Mouse (Mus musculus): ENCODE measurements around the gene Sohlh2. TPM values are rescaled to one million over a fixed set of nuclear protein-coding genes. Genes with fewer than 3 reads are reported as not detected.

The Sohlh2 gene
- total and polyA plus RNA-seq, 2 experiments from 2014 or later = not detected

DNA sequence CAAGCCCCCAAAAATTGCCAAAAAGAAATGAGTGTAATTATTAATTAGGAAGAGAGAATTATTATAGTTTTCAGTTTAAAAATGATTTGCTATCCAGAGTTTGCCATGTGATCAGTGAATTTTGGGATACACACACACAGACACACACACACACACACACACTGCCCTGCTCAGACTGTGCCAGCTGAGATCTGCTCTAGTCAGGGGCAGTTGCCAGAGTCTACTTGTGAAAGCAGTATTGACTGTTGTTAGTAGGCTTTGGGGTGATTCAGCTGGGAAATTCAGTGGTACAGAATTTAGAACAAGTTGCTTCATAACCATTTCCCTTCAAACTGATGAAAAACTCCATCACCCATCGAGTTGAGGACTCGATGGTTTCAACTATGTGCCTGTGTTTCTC, 34.7 kb upstream of the Sohlh2 start:
- H3K4me1 ChIP-seq (ENCODE audit: insufficient read depth, low read length) = no peaks in the 10 kb centered on the region
- no peak overlapping the region for H3K4me2 ChIP-seq (ENCODE audit: low read depth, low read length, poor library complexity, severe bottlenecking)
- TF ChIP-seq CTCF (IDR thresholded peaks at IDR 0.05) = no peak
- 75% methylated on average over 2 of the region's 2 CpGs for WGBS
- H3K27me3 ChIP-seq (ENCODE audit: insufficient read depth, low read length) = no peaks in the 10 kb centered on the region
- DNase-seq (ENCODE audit: low spot score) = no peak
- H3K27ac ChIP-seq (ENCODE audit: low read depth, low read length) = no peak overlapping the region
- H3K4me3 ChIP-seq (ENCODE audit: low read depth, low read length) = no peak overlapping the region
- no peaks in the 10 kb centered on the region for H3K36me3 ChIP-seq (ENCODE audit: insufficient read depth, low read length)
- no peak for ATAC-seq (ENCODE audit: low FRiP score)
- no peaks in the 10 kb centered on the region for H3K9me3 ChIP-seq (ENCODE audit: low read length)
- no peak overlapping the region for H3K9ac ChIP-seq (replicated peaks; ENCODE audit: low read length, poor library complexity, severe bottlenecking)

DNA sequence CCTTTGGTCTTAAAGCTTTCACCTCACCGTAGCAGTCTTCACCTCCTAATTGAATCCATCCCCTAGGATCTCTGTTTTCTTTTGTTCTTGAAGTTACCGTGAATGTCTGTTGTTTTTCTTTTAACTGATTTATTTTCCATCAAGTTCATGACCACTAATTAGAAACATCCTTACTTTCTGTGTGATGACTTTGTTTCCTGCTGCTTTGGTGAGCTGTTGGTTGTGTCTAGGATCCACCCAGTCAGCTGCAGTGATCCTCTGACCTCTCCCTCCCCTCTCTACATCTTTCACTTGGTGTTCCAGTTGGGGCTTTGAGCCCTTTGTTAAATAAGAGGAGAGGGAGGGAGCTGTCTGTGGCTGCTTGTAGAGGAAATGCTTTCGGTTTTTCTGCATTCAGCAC, 33.7 kb upstream of the Sohlh2 start:
- Histone ChIP-seq H3K27me3 (ENCODE audit: insufficient read depth, low read length) (no peaks in the 10 kb centered on the region), H3K9me3 (ENCODE audit: low read length) (no peaks in the 10 kb centered on the region), H3K4me3 (ENCODE audit: low read depth, low read length) (no peak overlapping the region), H3K4me1 (ENCODE audit: insufficient read depth, low read length) (no peaks in the 10 kb centered on the region), H3K36me3 (ENCODE audit: insufficient read depth, low read length) (no peaks in the 10 kb centered on the region), H3K9ac (replicated peaks; ENCODE audit: low read length, poor library complexity, severe bottlenecking) (no peak overlapping the region), H3K4me2 (ENCODE audit: low read depth, low read length, poor library complexity, severe bottlenecking) (no peak overlapping the region), H3K27ac (ENCODE audit: low read depth, low read length) (no peak overlapping the region)
- DNase-seq (ENCODE audit: low spot score) (no peak), ATAC-seq (ENCODE audit: low FRiP score) (no peak)
- TF ChIP-seq CTCF (IDR thresholded peaks at IDR 0.05) = no peak
- WGBS = 34% methylated on average over 3 of the region's 3 CpGs

DNA sequence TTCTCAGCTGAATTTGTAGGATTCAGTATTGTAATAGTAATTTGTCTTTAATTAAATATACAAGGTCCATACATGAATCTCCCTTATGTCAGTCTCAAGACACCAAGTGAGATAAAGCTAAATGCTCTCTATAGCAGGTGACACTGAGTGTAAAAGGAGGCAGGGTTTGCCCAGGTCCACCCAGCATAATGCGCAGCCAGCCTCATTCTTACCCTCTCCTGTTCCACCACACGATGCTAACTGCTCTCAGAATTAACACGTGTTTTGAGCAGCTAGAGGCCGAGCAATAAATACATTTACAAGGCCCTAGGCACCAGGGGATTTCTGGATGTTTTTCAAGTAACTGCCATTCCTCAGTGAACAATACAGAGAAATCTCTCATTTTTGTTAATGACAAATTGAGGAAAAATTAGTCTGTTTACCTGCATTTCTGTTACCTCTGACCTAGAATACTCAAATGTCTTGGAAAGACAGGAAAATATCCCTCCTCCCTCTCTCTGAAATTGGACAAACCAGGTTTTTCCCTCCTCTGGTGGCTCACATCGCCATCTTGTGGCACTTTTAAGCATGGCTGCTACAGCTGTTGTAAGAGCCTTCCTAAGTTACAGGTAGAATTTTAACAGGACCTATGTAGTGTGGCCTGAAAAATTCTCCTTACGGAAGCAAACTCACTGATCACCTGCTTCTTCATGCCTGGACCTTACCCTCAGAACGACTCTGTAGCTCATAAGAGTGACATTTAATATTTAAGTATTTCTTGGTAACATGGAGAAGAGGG, 30.0 kb upstream of the Sohlh2 start:
- ATAC-seq (ENCODE audit: low FRiP score) = peak; percentile 48; the same call in 1 of the 2 replicates
- Histone ChIP-seq H3K4me2 (ENCODE audit: low read depth, low read length, poor library complexity, severe bottlenecking) (no peak overlapping the region), H3K36me3 (ENCODE audit: insufficient read depth, low read length) (no peaks in the 10 kb centered on the region), H3K9ac (replicated peaks; ENCODE audit: low read length, poor library complexity, severe bottlenecking) (no peak overlapping the region), H3K27me3 (ENCODE audit: insufficient read depth, low read length) (no peaks in the 10 kb centered on the region), H3K9me3 (ENCODE audit: low read length) (no peaks in the 10 kb centered on the region), H3K27ac (ENCODE audit: low read depth, low read length) (no peak overlapping the region), H3K4me1 (ENCODE audit: insufficient read depth, low read length) (no peaks in the 10 kb centered on the region), H3K4me3 (ENCODE audit: low read depth, low read length) (no peak overlapping the region)
- TF ChIP-seq CTCF (IDR thresholded peaks at IDR 0.05) = peak; percentile 98
- DNase-seq (ENCODE audit: low spot score) = peak; percentile 84
- WGBS = 33% methylated on average over 7 of the region's 7 CpGs

DNA sequence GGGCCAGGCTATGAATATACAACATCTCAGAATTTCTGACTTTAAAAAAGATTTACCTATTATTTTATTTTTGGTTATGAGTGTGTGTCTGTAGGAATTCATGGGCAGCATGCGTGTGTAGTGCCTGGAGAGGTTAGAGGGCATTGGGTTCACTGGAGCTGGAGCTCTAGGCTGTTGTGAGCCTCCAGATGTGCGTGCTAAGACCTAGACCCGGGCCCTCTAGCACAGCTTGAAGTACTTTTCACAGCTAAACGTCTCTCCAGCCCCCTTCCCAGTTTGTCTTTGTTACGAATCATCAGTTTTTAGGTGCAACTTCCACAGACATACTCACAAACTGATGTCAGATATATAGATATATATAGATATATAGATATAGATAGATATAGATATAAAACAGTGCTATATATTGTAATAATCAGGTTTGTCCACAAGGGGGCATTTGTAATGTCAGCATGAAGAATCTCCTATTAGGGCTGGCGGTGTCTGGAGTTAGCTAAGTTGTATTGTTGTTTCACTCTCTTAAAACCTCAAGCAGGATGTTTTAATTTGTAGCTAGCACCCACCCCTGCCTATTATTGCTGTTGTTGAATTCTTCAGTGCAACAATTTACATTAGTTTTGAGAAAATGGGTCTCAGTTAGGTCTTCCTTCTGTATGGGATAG, 29.0 kb upstream of the Sohlh2 start:
- Histone ChIP-seq H3K27ac (ENCODE audit: low read depth, low read length) (no peak overlapping the region), H3K36me3 (ENCODE audit: insufficient read depth, low read length) (no peaks in the 10 kb centered on the region), H3K4me1 (ENCODE audit: insufficient read depth, low read length) (no peaks in the 10 kb centered on the region), H3K27me3 (ENCODE audit: insufficient read depth, low read length) (no peaks in the 10 kb centered on the region), H3K9me3 (ENCODE audit: low read length) (no peaks in the 10 kb centered on the region), H3K9ac (replicated peaks; ENCODE audit: low read length, poor library complexity, severe bottlenecking) (no peak overlapping the region), H3K4me3 (ENCODE audit: low read depth, low read length) (no peak overlapping the region), H3K4me2 (ENCODE audit: low read depth, low read length, poor library complexity, severe bottlenecking) (no peak overlapping the region)
- WGBS = 64% methylated on average over 6 of the region's 6 CpGs
- no peak for ATAC-seq (ENCODE audit: low FRiP score)
- peak; percentile 74 for TF ChIP-seq CTCF (IDR thresholded peaks at IDR 0.05)
- DNase-seq (ENCODE audit: low spot score) = peak; percentile 72

DNA sequence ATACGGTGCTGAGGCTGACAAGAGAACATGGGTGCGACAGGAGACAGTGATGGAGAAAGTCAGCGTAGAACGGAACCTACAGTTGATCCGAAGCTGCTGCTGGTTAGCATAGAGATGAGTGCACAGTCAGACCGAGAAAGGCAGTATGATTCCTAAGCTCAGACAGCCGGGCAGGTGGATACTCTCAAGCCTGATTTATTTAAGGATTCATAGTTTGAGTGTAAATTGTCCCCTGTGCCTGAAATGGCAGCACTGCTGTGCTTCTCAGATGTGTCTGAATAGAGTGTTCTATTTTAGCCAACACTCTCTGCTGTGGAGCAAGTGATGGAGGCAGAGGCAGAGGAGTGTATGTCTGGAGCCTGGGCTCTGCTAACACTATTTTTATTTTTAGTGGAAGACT, 27.7 kb upstream of the Sohlh2 start:
- no peak for ATAC-seq (ENCODE audit: low FRiP score)
- no peak overlapping the region for H3K4me2 ChIP-seq (ENCODE audit: low read depth, low read length, poor library complexity, severe bottlenecking)
- no peak overlapping the region for H3K9ac ChIP-seq (replicated peaks; ENCODE audit: low read length, poor library complexity, severe bottlenecking)
- no peak overlapping the region for H3K4me3 ChIP-seq (ENCODE audit: low read depth, low read length)
- H3K27me3 ChIP-seq (ENCODE audit: insufficient read depth, low read length) = no peaks in the 10 kb centered on the region
- TF ChIP-seq CTCF (IDR thresholded peaks at IDR 0.05) = no peak
- DNase-seq (ENCODE audit: low spot score) = no peak
- H3K27ac ChIP-seq (ENCODE audit: low read depth, low read length) = no peak overlapping the region
- H3K36me3 ChIP-seq (ENCODE audit: insufficient read depth, low read length) = no peaks in the 10 kb centered on the region
- 86% methylated on average over 7 of the region's 7 CpGs for WGBS
- H3K4me1 ChIP-seq (ENCODE audit: insufficient read depth, low read length) = no peaks in the 10 kb centered on the region
- H3K9me3 ChIP-seq (ENCODE audit: low read length) = no peaks in the 10 kb centered on the region

DNA sequence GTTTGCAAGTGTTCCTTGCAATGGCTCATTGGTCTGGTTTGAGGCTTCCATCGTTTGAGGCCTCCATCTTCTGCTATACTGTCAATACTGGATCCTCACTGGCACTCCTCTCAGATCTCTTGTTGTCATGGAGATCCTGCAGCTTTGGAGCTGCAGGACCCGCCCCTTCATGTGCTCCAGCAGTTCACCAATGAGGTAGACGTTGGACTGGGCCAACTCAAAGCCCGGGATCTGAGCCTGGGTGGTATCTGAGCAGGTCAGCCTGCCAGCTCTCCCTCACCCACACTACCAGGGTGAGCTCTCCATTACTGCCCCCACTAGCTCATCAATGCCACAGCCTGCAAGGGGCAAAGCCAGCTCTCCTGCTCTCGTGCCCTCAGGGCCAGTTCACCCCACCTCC, 24.4 kb upstream of the Sohlh2 start:
- H3K4me1 ChIP-seq (ENCODE audit: insufficient read depth, low read length) = no peaks in the 10 kb centered on the region; the same call in 1 of the 2 replicates
- no peak overlapping the region for H3K27ac ChIP-seq (ENCODE audit: low read depth, low read length)
- ATAC-seq (ENCODE audit: low FRiP score) (peak; percentile 61), DNase-seq (ENCODE audit: low spot score) (peak; percentile 45)
- no peak for TF ChIP-seq CTCF (IDR thresholded peaks at IDR 0.05)
- H3K4me3 ChIP-seq (ENCODE audit: low read depth, low read length) = no peak overlapping the region
- no peaks in the 10 kb centered on the region for H3K36me3 ChIP-seq (ENCODE audit: insufficient read depth, low read length)
- no peaks in the 10 kb centered on the region for H3K27me3 ChIP-seq (ENCODE audit: insufficient read depth, low read length)
- no peaks in the 10 kb centered on the region for H3K9me3 ChIP-seq (ENCODE audit: low read length)
- H3K9ac ChIP-seq (replicated peaks; ENCODE audit: low read length, poor library complexity, severe bottlenecking) = no peak overlapping the region
- H3K4me2 ChIP-seq (ENCODE audit: low read depth, low read length, poor library complexity, severe bottlenecking) = no peak overlapping the region
- 51% methylated on average over 5 of the region's 5 CpGs for WGBS
